Mouse (Mus musculus) adrenal gland, postnatal 36 days (tissue): ENCODE results near the gene Arhgap6. TPM values are rescaled to one million over a fixed set of nuclear protein-coding genes. Genes with fewer than 3 reads are reported as not detected.

Source experiments
- DNase-seq, 2 experiments: peaks; one replicate each; pipeline ENCODE4 v3.0.0; 2021; ENCODE audit warnings: mixed read lengths in 1 of 2
- long read RNA-seq, 2 experiments: library from polyadenylated mRNA; stranded (forward); transcript quantifications; one replicate each; pipeline ENCODE4 v2.0.0; 2021; ENCODE audit warnings: borderline sequencing depth in 2 of 2
- total RNA-seq, 2 experiments: library from RNA; stranded (reverse); gene quantifications; 2 replicates each; pipeline ENCODE4 v1.2.3; 2021

Arhgap6 gene
- total RNA-seq = 1 to 10 TPM; 2.1 to 2.5 TPM
- long read RNA-seq, experiment 1, partial matches to known transcripts = 1 of 1 reads
- long read RNA-seq, experiment 1, other reads (novel, unspliced or antisense) = 0 of 1 reads
- long read RNA-seq, experiment 2, full-length matches to known transcripts = 1 of 1 reads
- long read RNA-seq, experiment 2, partial matches to known transcripts = 0 of 1 reads
- long read RNA-seq, experiment 2, other reads (novel, unspliced or antisense) = 0 of 1 reads

DNA sequence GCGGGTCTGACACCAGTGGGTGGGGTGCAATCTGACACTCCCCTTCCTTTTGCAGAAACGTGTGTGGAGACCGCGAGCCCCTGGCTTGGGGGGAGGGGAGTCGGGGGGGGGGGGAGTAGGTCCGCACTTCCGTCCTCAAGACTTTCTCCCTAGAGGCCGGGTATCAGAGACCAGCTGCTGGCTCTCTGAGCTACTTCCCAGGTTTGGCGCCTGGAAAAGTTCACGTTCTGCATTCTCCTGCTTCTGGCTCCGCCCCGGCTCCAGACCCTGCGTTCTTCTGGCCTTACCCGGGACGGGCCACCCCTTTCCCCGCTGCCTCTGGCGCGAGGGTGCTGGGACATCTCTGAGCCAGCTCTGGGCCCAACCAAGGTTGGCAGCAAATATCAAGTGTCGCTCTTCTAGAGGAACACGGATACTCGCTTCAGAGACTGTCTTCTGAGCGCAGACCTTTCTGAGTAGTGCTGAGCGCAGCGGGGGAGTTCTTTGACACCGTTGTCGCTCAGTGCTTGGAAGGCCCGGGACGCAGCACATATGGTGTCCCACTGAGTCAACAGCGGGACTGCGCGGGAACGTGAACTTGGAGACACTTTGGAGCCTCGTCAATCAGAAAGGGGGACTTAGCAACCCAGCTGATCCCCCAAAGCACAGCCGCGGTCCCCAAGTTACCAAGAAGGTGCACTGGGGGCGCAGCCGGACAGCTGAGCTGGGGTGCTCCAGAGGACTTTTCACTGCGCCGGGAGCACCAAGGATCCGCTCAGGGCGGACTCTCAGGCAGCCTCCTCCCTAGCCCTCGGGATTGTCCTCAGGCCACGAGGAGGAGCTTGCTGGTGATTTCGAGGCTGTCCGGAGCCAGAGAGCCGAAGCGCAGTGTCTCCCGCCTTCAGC is at the start of gene Arhgap6:
Gene Arhgap6, plus strand, starts transcription at position 126 of the 885 bp plus-strand sequence.
- peak; percentile 38 to 43 for DNase-seq

DNA sequence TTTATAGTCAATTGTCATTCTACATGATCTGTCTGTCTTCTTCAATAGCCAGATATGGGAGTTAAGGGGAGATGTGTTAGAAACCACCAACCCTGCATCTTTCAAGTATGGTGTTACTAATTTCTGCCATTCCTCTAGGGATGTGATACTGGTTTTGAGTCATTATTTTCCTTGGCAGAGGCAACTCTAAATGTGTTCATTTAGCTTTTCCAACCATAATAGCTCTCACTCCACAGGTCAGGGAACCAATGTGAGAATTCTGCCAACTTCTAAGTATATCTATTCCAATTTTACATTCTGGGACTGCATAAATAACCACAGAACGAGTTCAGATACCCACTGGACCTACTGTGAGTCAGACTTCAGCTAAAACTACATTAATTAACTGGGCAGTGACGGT is 47.9 kb upstream of the Arhgap6 start:
- no peak for DNase-seq

DNA sequence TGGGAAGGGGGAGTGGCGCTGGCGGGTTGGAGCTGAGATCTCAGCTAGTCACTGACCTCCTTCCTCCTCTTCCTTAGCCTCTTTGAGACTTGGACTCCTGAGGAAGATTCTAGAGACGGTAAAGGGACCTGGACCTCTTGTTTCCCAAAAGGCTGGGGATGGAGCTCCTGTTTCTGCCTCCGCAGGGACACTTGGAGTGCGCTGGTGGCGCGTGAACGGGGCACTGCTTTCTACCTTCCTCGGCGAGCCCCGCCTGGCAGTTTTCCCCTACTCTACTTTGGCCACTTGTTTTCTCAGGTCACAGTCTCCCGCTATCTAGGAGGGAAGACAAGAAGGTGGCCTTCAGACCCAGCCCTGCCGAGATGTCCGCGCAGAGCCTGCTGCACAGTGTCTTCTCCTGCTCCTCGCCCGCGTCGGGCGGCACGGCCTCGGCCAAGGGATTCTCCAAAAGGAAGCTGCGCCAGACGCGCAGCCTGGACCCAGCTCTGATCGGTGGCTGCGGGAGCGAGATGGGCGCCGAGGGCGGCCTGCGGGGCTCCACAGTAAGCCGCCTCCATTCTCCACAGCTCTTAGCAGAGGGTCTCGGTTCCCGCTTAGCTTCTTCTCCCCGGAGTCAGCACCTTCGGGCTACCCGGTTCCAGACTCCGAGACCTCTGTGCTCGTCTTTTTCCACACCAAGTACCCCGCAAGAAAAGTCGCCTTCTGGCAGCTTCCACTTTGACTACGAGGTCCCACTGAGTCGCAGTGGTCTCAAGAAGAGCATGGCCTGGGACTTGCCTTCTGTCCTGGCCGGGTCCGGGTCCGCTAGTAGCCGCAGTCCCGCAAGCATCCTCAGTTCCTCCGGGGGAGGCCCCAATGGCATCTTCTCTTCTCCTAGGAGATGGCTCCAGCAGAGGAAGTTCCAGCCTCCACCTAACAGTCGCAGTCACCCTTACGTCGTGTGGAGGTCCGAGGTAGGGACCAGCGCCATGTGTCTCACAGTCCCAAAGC is 1.3 kb downstream of the Arhgap6 start:
- peak; percentile 15 to 26 for DNase-seq

DNA sequence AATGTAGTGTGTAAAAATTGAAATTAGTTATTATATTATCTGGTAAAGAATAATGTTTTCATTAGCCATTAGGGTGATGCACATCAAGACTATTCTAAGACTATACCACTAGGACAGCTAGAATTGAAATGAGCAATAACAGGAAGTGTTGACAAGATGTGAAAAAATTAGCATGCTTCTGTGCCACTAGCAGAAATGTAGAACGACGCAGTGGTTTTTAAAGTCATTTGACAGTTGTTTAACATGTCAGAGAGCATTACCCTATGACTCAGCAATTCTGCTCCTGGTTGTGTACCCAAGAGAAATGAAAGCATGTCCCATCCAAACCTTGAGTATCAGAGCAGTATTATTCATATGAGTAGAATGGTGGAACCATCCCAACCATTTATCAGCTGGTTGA is 9.8 kb downstream of the Arhgap6 start:
- DNase-seq = no peak

DNA sequence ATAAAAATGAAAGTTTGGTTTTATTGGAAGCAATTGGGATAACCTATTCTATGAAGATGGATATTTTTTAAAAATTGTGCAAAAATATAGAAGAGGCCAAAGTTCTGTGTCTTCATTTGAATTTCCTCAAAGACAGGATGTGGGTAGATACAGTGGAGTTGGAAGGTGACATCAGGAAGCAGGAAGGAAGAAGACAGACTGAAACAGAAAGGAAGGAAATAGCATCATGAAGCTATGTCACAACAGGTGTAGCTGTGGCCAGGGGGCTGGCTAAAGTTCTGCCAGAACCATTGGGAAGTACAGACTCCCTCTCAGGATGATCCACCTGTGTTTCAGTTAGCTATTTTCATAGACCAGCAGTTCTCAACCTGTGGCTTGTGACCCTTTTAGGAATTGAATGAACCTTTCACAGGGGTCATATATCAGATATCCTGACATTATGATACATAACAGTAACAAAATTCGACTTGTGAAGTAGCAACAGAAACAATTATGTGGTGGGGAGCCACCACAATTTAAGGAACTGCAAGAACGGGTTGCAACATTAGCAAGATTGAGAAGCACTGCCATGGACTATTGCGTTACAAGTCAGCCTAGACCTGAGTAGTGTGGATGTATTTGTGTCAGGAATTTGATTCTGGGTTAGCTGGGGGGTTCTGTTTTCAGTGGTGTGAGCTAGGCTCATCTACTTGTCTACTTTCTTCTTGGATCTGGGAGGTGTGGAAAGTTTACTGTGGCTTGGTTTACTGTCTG is 15.8 kb downstream of the Arhgap6 start:
- DNase-seq = no peak

DNA sequence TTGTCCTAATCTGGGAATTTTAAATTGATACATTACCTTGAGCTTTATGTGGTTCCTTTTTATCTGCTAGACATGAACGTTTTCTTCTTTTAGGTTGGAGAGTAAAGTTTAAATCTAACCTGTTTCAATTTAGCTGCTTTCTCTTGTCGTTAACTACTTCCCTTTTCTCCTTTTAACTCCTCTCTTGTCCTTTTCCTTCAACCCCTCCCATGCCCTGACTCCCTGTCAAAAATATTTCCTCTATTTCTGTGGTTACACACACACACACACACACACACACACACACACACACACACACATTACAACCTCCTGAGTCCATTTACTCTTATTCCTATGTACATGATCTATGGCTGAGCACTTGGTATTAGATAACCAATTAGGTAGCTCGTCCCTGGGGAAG is 24.0 kb downstream of the Arhgap6 start:
- DNase-seq = no peak

DNA sequence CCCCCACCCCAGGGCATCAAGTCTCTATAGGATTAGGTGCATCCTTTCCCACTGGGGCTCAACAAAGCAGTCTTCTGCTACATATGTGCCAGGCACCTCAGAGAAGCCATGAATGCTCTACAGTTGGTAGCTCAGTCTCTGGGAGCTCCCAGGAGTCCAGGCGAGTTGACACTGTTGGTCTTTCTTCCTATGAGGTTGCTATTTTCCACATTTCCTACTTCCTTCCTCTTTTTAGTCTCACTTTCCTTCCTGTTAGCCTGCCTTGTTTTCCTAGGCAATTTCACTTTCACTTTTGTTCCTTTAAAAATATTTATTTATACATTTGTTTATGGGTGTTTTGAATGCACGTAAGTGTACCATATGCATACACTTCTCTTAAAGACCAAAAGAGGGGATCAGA is 29.3 kb downstream of the Arhgap6 start:
- no peak for DNase-seq

DNA sequence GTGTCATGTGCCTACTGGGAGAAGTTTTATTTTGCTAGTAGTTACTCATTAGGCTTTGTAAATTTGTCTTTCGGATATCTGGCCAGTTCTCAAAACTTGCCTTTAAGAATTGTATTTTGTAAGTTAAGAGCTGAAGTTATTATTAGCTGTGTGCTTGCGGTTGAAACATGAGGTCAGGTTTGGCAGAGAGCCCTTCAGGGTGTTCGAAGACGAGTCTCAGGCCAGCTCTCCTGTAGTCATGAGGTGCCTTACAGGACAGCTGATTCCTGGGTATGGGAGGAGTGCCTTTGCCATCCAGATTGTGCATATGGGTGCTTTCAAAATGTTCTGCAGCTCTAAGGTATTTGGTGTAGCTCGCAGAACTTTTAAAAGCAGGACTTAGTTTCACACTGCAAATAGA is 37.4 kb downstream of the Arhgap6 start:
- peak; percentile 20 to 31 for DNase-seq

DNA sequence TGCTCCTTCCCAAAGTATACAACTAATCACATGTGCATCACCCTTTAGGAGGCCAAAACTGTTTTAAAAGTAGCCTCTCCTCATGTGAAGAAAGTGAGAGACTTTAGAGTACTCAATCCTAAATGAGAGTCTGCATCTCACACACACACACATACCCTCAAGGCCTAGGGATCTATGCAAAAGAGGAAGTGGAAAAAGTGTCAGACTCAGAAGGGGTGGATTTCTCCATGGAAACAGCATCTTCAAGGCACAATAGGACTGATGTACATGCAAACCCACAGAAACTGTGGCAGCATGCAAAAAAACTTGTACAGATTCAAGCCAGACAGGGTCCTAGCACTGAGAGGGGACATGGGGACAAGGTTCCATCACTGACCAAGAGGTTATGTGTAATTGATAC is 53.2 kb downstream of the Arhgap6 start:
- no peak for DNase-seq

DNA sequence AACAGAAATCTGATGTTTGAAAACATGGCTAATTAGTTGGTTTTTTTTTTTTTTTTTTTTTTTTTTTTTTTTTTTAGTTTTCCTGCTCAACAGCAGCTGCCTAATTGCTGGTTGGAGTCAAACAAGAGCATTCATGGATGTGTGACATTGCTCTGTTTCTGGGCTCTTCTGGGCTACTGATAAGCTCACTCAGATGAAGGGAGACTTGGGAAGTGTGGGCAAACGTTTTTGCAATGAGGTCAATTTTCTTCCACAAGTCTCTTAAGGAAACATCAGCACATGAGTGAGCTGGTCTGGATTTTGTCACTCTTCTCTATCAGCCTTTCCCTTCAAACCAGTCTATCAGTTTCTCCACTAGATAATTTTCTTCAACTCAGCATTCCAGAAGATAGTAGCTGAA is 79.8 kb downstream of the Arhgap6 start:
- DNase-seq = no peak

DNA sequence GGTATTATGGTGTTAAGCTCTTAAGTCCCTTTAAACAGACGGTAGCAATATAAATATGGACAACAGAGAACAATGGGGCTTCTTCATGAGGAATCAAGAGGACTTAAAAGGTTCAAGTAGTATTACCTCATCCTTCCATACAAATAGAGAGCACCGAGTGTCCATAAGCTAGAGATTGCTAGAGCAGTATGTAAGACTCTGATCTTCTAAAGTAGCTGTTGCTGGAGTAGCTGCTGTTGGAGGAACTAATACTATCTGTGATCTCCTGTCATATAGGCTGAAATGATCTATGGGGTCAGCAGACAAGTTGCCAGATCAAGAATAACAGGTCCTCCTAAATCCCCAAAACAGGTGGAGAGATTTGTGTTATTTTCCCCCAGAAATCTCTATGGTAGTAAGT is 108.7 kb downstream of the Arhgap6 start:
- DNase-seq = no peak

DNA sequence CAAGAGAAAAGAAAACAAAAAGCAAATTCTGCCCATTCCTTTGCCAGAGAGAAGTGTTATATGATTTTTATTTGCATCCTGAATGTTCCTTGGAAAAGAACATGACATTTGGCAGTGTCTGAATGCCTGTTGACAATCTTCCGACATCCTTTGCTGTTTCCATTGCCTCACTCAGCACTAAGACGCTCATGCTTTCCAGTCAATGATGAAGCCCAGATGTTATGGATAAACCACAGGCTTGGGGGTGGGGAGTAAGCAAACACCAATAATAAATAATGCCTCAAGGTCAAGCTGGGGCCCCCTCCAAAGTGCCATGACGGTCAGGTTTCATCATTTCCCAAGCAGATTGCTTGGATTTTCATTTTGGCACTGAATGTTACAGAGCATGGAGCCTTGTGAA is 109.2 kb downstream of the Arhgap6 start:
- no peak for DNase-seq

DNA sequence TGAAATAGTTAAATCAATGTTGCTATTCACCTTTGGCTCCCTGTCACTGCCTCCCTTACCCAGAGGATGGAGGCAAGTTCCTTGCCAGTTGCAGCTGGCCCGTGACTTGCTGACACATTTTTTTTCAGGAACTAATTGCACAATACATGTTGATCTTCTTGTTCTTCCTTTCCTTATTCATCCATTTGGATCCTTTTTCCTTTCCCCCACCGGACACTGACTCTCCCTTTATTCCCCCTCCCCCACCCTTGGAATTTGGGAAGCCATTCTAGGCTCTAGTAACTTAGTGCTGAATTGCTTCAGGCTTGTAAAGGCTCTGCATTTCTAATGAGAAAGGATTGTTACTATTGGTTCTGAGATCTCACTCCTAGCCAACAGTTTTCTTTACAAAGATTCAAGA is 112.7 kb downstream of the Arhgap6 start:
- no peak for DNase-seq

DNA sequence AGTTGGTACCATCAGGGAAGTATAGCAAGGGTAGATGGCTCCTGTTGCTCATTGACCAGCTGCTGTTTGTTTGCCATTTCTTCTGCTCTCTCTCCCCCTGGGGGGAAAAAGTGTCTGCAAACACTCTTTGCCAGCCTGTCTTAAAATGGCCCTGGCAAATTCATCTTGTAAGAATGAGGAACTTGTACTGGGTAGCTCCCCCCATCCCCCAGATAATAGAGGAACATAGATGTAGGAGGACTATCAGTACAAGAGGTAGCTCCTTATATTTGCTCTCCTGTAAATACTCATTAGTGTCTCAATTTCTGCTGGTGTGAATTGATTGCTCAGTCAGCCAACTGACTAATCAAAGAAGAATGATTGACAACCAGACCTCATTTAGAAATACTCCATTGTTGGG is 118.6 kb downstream of the Arhgap6 start:
- no peak for DNase-seq

DNA sequence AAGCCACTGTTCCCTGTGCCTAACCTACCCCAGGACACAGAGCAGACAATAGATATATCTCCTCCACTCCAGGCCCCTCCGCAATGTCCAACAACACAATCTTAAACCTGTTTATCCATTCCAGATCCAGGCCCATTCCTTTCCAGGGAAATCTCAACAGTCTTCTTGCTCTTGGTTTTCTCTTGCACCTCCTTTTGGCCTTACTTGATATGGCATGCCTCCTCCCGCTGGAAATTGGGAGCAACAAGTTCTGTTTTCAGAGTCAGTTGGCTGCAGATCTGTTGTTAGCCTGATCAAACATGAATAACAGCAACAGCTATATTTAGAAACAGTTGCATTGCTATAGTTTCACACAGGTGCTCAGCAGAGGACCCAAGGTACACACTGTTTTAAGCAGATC is 126.0 kb downstream of the Arhgap6 start:
- no peak for DNase-seq

DNA sequence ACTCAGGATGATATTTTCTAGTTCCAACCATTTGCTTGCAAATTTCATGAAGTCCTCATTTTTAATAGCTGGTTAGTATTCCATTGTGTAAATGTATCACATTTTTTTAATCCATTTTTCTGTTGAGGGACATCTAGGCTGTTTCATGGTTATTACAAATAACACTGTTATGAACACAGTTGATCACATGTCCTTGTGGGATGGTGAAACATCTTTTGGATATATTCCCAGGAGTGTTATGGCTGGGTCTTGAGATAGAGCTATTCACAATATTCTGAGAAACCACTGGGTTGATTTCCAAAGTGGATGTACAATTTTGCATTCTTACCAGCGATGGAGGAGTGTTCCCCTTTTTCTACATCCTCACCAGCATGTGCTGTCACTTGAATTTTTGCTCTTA is 137.5 kb downstream of the Arhgap6 start:
- DNase-seq = no peak

DNA sequence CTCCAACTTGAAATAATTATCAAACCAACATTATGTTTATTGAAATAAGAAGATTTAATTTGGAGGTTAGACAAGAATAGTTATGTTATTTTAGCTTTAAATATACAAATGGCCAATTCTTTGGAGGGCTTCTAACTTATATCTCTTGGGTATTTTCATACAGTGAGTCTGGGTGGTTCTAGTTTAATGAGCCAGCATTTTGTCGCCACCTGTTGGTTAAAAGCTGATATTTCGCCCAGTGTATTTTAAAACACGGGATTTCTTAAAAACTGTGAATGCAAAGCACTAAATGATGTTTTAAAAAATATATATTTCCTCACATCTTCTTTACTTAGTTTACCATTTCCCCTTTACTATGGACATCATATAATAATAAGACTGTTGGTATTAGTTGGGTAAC is 140.5 kb downstream of the Arhgap6 start:
- DNase-seq = peak in 1 of 2 experiments; percentile 14

DNA sequence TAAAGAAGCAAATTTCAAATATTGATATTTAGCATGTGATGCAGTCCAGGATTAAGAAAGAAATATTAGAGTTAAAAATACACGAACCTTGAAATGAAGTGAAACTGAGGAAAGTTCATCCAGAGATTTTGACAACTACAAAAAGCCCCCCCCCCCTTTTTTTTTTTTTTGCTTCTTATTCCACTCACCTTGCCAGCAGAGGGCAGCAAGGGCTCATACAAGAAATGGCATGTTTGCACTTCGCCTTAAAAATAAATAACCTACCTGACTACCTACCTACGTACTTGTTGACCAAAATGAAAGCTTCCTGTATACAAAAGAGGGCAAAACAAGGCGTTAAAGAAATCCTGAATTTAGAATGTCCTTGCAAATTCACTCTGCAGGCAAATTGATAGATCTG is 143.0 kb downstream of the Arhgap6 start:
- peak; percentile 18 to 44 for DNase-seq

DNA sequence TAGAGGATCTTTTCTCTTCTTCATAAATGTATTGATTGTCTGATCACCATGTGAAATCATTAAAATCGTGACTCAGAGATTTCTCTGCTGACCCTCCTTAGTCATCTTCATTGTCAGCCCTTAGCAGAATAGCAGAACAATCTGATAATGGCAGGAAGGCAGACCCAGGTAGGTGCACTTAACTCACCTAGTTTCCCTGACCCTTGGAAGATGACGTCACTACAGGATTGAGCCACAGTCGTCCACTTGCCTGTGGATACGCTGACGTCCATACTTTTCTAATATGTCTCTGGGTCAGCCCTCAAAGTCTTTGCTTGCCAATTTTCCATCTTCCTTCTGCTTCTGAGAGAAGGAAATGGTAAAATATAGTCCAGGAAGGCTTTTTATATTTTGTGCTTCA is 146.8 kb downstream of the Arhgap6 start:
- DNase-seq = no peak

DNA sequence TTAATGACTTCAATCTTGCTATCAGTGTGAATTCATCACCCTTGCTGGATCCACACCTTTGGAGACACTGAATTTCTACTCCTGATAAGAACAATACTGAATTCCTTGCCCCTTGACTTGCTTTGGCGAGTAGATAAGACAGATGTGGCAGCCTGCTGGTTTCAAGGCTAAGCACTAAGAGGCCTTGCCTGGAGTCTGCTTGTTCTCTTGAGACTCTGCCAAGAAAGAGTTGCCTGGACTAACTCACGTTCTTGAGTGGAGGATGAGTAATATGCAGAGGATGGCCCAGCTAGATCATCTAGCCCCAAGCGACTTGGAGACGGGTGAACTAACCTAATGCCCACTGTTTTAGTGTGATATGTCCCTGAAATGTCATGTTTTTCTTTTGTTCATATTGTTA is 148.3 kb downstream of the Arhgap6 start:
- peak; percentile 23 for DNase-seq

DNA sequence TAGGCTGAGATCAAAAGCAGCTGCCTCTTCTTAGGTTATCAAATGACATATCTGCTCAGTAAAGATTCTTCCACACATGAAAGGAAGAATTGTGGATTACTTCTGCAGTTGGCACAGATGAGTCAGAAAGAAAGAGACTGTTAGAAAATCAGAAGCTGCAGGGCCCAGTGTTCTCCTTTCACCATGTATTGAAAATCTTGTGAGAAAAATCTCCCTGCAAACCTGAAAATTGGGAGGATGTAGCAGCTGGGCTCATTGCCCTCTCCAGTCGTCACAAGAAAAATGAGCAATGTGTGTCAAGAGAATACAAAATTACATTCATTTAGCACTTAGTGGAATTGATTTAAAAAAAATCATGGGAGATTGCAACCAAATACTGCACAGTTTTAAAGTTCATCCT is 180.5 kb downstream of the Arhgap6 start:
- no peak for DNase-seq

DNA sequence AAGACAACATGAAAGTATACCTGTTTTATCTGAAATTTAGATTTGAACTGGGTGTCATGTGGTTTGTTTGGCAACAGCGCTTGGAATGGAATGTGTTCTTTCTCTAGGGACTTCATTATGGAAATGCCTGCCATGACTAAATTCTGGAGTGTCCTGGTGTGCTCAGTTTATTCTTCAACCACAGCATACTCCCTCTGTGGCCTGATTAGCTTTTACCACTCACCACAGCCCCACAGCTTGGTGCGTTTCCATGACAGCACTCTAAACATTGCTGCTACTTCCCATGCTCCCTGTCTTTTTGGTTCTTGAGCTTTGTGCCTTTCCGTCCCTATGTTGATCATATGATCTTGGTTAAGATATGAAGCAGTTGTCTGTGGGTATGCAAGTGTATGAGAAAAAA is 182.9 kb downstream of the Arhgap6 start:
- no peak for DNase-seq
